Mouse (Mus musculus) lung, embryonic 14.5 days (tissue): ENCODE results near the gene Spopl. TPM values are rescaled to one million over a fixed set of nuclear protein-coding genes. Genes with fewer than 3 reads are reported as not detected.
A peak's percentile ranks its signal among the peaks of the same experiment; 100 is the strongest.
"Not testable (repeated sequence)": the region's sequence is repeated elsewhere in the genome, so short reads cannot be mapped to it uniquely, and the experiment has no call there.

Experiments used
- ATAC-seq: fragments of 200-750 bp; cut with Nextera tagmentation; 2 replicates; pipeline ENCODE4 v1.8.0; 2017; ENCODE audit warnings: mild to moderate bottlenecking, moderate TSS enrichment, moderate library complexity; ENCODE audit not compliant: insufficient read depth
- DNase-seq: peaks from one replicate; pipeline ENCODE4 v3.0.0-alpha.2; 2015
- H3K27ac ChIP-seq: fragments of 300-500 bp; sonication (generic); 2 replicates; pipeline ENCODE4 v1.5.1; 2014; ENCODE audit warnings: low read depth, mild to moderate bottlenecking, moderate library complexity
- H3K27me3 ChIP-seq: fragments of 300-500 bp; sonication (generic); 2 replicates; pipeline ENCODE4 v1.6.1; 2014; ENCODE audit warnings: low read length, control low read depth; ENCODE audit not compliant: insufficient read depth
- H3K36me3 ChIP-seq: fragments of 300-500 bp; sonication (generic); 2 replicates; pipeline ENCODE4 v1.6.1; 2014; ENCODE audit warnings: control low read depth; ENCODE audit not compliant: insufficient read depth
- H3K4me1 ChIP-seq: fragments of 300-500 bp; sonication (generic); 2 replicates; pipeline ENCODE4 v1.6.1; 2014; ENCODE audit warnings: antibody characterized with exemption, control low read depth; ENCODE audit not compliant: insufficient read depth
- H3K4me2 ChIP-seq: fragments of 300-500 bp; sonication (generic); 2 replicates; pipeline ENCODE4 v1.6.1; 2014; ENCODE audit warnings: mild to moderate bottlenecking
- H3K4me3 ChIP-seq: fragments of 300-500 bp; sonication (generic); 2 replicates; pipeline ENCODE4 v1.5.1; 2014; ENCODE audit warnings: low read depth, low read length
- H3K9ac ChIP-seq: fragments of 300-500 bp; sonication (generic); 2 replicates; pipeline ENCODE4 v1.6.1; 2014
- H3K9me3 ChIP-seq: fragments of 300-500 bp; sonication (generic); 2 replicates; pipeline ENCODE4 v1.6.1; 2016; ENCODE audit warnings: low read depth, low read length, control low read depth
- CTCF ChIP-seq: IDR thresholded peaks from 2 replicates; pipeline ENCODE4 v1.5.1; 2016; ENCODE audit warnings: antibody characterized with exemption, low read depth
- WGBS: fragments of 180-500 bp; shearing (Covaris S2); extraction: QIAGEN DNeasy Blood & Tissue Kit; methylation state at CpG from one replicate; pipeline ENCODE4 v1.1.7; 2014; 5-methylcytosine and 5-hydroxymethylcytosine counted together
- polyA plus RNA-seq: library from polyadenylated mRNA; unstranded; fragments of >200 nt; fragmentation: Nextera tagmentation; extraction: Ambion mirVana; gene quantifications from 2 replicates; pipeline ENCODE4 v1.2.1, GENCODE M21; 2014

Spopl gene
- polyA plus RNA-seq, 1 experiment from 2014 or later, result 15.3 TPM

GRCm38 (mm10) chr2:23568775-23569174 lies 3.1 kb downstream of the Spopl start:
- no peak for ATAC-seq
- WGBS, result 73% methylated on average over 1 of the region's 1 CpGs
- H3K36me3 ChIP-seq, result no peaks in the 10 kb centered on the region
- no peak overlapping the region for H3K4me3 ChIP-seq
- no peaks in the 10 kb centered on the region for H3K27me3 ChIP-seq
- no peak for TF ChIP-seq CTCF
- H3K4me1 ChIP-seq, result no peaks in the 10 kb centered on the region
- H3K4me2 ChIP-seq, result no peak overlapping the region
- no peak for DNase-seq
- no peaks in the 10 kb centered on the region for H3K9me3 ChIP-seq
- H3K9ac ChIP-seq, result no peak overlapping the region
- no peak overlapping the region for H3K27ac ChIP-seq

DNA sequence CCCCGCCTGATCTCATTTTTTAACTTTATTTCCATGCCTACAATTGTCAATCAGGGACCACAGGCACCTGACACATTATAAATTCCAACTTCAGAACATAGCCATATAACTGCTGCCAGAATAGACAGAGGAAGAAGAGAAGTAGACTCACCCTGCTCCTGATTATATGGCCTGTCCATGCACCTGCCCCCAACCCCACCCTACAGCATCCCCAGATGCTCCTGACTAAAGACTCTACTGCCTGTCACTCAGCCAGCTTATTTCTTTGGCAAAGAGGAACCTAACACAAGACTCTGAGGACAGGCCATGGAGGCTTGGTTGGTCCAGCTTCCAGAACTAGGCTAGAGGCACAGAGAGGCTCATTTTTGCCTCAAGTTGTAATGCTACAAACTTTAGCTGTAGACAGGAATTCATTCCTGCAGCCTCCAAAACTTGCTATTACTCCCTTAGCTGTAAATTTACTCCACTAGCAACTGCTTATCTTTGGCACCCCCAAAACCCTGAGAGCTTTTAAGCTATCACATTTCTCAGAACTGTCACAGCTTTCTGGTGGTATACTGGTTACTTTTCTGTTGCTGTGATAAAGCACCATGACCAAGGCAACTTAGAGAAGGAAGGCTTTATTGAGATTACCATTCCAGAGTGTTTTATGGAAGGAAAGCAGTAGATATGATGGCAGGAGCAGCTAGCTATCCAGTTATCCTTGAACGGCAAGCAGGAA lies 6.7 kb downstream of the Spopl start:
- H3K4me2 ChIP-seq, result no peak overlapping the region
- WGBS, result 88% methylated on average over 2 of the region's 2 CpGs
- no peak for TF ChIP-seq CTCF
- no peaks in the 10 kb centered on the region for H3K27me3 ChIP-seq
- H3K27ac ChIP-seq, result no peak overlapping the region
- ATAC-seq, result no peak
- DNase-seq, result no peak
- no peaks in the 10 kb centered on the region for H3K36me3 ChIP-seq
- H3K9ac ChIP-seq, result no peak overlapping the region
- H3K9me3 ChIP-seq, result 0 out of 2 replicates have a peak, but pooled peaks cover 3% of the 10 kb centered on the region
- no peak overlapping the region for H3K4me3 ChIP-seq
- H3K4me1 ChIP-seq, result no peaks in the 10 kb centered on the region

- no peak overlapping the region for H3K9ac ChIP-seq
- 86% methylated on average over 3 of the region's 3 CpGs for WGBS
- H3K27ac ChIP-seq, result no peak overlapping the region
Observed at GRCm38 (mm10) chr2:23562898-23563297, 9.0 kb downstream of the Spopl start.

DNA sequence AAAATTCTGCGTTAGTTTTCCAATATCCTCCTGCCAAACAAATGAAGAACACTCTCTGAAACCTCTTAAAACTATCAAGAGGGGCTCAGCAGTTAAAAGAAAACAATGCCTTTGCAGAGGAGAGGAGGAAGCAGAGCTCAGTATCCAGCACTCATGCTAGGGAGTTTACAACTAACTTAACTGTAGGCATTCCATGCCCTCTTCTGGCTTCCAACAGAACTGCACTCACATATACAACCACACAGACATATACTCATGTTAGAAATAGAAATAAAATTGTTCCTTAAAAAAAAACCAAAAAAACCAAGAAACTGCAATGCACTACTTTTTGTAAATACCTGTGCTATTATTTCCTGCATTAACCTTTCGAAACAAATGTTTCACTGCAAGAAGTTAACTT lies 12.7 kb downstream of the Spopl start:
- no peak overlapping the region for H3K4me3 ChIP-seq
- DNase-seq (no peak), ATAC-seq (no peak)
- H3K9ac ChIP-seq, result no peak overlapping the region
- H3K4me1 ChIP-seq, result no peaks in the 10 kb centered on the region
- H3K9me3 ChIP-seq, result peaks cover 3% of the 10 kb centered on the region; the same call in 1 of the 2 replicates
- H3K27ac ChIP-seq, result no peak overlapping the region
- H3K27me3 ChIP-seq, result no peaks in the 10 kb centered on the region
- H3K4me2 ChIP-seq, result no peak overlapping the region
- TF ChIP-seq CTCF, result peak; percentile 5; the same call in 1 of the 2 replicates
- WGBS, result 75% methylated on average over 2 of the region's 2 CpGs
- H3K36me3 ChIP-seq, result no peaks in the 10 kb centered on the region

More at GRCm38 (mm10) chr2:23562898-23563297, 9.0 kb downstream of the Spopl start:
- no peak for TF ChIP-seq CTCF
- H3K27me3 ChIP-seq, result no peaks in the 10 kb centered on the region
- H3K9me3 ChIP-seq, result peaks cover 3% of the 10 kb centered on the region; the same call in 1 of the 2 replicates
- no peak for ATAC-seq
- H3K4me1 ChIP-seq, result no peaks in the 10 kb centered on the region
- no peak overlapping the region for H3K4me2 ChIP-seq
- H3K36me3 ChIP-seq, result no peaks in the 10 kb centered on the region
- DNase-seq, result no peak
- H3K4me3 ChIP-seq, result no peak overlapping the region

DNA sequence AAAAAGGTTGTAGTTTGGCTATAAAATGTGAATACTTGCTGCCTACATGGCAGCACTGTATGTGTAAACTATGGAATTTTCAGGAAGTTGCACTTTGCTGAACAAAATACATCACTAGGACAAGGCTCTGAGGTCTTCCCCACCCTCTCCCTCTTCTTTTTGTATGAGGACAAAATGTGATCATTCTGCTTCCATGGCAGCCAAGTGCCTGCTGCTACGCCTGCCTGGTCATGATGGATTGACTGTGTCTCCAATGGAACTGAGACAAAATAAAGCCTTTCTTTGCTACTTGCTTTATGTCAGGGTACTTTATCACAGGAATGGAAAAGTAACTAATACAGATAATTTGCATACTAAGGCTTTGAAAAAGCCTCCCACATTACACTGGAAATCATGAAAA lies 20.7 kb downstream of the Spopl start:
- TF ChIP-seq CTCF, result no peak
- H3K27me3 ChIP-seq, result no peaks in the 10 kb centered on the region
- no peaks in the 10 kb centered on the region for H3K4me1 ChIP-seq
- no peaks in the 10 kb centered on the region for H3K36me3 ChIP-seq
- no peaks in the 10 kb centered on the region for H3K9me3 ChIP-seq
- H3K4me3 ChIP-seq, result no peak overlapping the region
- H3K27ac ChIP-seq, result no peak overlapping the region
- DNase-seq (no peak), ATAC-seq (no peak)
- H3K9ac ChIP-seq, result no peak overlapping the region
- WGBS, result 78% methylated on average over 1 of the region's 1 CpGs
- no peak overlapping the region for H3K4me2 ChIP-seq

DNA sequence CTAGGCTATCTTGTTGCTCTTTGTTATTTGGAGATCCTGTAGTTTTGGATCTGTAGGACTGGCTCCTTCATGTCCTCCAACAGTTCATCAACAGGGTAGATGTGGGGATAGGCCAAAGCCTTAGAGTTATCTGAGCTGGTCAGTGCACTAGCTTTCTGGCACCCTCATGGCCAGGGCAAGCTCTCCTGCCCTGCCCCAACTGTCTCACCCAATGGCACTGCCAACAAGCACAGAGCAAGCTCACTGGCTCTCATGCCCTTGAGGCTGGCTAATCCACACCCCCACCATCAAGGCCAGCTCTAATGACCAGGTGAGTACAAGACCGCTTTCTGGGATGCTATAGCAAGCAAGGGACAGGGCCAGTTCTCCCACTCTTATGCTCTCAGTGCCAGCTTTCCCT lies 24.7 kb downstream of the Spopl start:
- no peak overlapping the region for H3K4me3 ChIP-seq
- WGBS, result 100% methylated on average over 1 of the region's 1 CpGs
- no peak overlapping the region for H3K9ac ChIP-seq
- H3K27me3 ChIP-seq, result no peaks in the 10 kb centered on the region
- no peak overlapping the region for H3K27ac ChIP-seq
- no peak for DNase-seq
- no peak for ATAC-seq
- H3K4me1 ChIP-seq, result no peaks in the 10 kb centered on the region
- H3K36me3 ChIP-seq, result no peaks in the 10 kb centered on the region
- no peak overlapping the region for H3K4me2 ChIP-seq
- no peak for TF ChIP-seq CTCF
- no peaks in the 10 kb centered on the region for H3K9me3 ChIP-seq

- no peak overlapping the region for H3K4me3 ChIP-seq
- WGBS, result 87% methylated on average over 4 of the region's 4 CpGs
Observed at GRCm38 (mm10) chr2:23539967-23540366, 31.9 kb downstream of the Spopl start.

DNA sequence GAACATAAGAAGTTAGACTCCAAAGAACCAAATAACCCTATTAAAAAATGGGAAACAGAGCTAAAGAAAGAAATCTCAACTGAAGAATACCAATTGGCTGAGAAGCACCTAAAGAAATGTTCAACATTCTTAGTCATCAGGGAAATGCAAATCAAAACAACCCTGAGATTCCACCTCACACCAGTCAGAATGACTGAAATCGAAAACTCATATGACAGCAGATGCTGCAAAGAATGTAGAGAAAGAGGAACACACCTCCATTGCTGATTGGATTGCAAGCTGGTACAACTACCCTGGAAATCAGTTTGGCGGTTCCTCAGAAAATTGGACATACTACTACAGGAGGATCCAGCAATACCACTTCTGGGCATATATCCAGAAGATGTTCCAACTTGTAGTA lies 44.2 kb downstream of the Spopl start:
- not testable (repeated sequence) for ATAC-seq, H3K9ac ChIP-seq, H3K9me3 ChIP-seq, DNase-seq, H3K27me3 ChIP-seq, H3K27ac ChIP-seq, H3K4me1 ChIP-seq, H3K4me3 ChIP-seq, H3K4me2 ChIP-seq
- 92% methylated on average over 2 of the region's 2 CpGs for WGBS
- peaks cover 32% of the 10 kb centered on the region for H3K36me3 ChIP-seq

More at GRCm38 (mm10) chr2:23539967-23540366, 31.9 kb downstream of the Spopl start:
- no peaks in the 10 kb centered on the region for H3K4me1 ChIP-seq
- no peak for TF ChIP-seq CTCF
- no peak for ATAC-seq
- H3K9ac ChIP-seq, result no peak overlapping the region
- H3K27ac ChIP-seq, result no peak overlapping the region
- H3K36me3 ChIP-seq, result 0 out of 2 replicates have a peak, but pooled peaks cover 3% of the 10 kb centered on the region
- H3K4me2 ChIP-seq, result no peak overlapping the region
- no peaks in the 10 kb centered on the region for H3K9me3 ChIP-seq
- H3K27me3 ChIP-seq, result no peaks in the 10 kb centered on the region
- DNase-seq, result no peak
